Comparison of ENCODE assay signal across 8 mouse cellular contexts in the genomic region with DNA sequence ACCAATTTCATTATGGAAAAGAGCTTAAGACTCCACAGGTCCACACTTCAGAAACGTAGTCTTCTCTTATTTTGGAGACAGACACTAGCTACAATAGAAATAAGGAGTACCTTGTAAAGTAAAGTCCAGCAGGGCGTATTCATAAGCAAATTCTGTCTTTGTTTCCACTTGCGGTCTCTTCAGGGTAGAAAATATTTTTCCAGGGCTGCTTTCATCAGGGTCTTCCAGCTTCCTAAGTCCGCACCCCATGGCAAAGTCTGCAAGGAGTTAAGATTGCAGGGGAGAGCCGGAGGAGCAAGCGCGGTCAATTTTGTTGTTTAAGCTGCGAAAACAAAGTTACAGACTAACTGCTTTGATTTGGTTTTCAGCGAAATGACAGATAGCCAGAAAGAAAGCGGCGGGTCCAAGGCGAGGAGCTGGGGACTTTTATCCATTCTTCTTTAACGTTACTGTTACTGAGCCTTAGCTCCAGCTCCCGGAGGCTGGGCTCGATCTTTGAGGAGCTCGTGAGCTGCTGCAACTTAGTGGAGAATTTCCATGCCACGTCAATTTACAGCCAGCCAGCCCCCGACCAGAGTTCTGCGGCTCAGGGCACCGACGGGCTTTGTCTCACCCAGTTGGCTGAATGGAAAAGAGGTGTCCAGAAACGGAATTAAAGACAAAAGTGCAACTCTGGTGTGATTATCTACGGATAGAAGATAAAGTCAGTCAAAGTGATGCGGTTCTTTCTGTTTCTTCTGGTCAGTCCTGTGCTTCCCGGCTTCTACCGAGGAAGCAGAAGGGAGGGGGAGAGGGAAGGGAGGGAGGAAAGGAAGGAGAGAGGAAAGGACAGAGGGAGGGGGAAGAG. TPM values are rescaled to one million over a fixed set of nuclear protein-coding genes. Genes with fewer than 3 reads are reported as not detected.
DNase-seq lines count a peak whose midpoint lies in the region; ATAC-seq and TF ChIP-seq lines count a peak whose summit lies in the region.

Gene Rftn2, minus strand, starts transcription at position 772 of the 847 bp plus-strand sequence.

- no peaks in the 10 kb centered on the region; the same call in 1 of the 2 replicates for H3K4me1 ChIP-seq in cerebellum, adult 2 months (ENCODE audit: control insufficient read depth, insufficient read depth, low read length)
- no peaks in the 10 kb centered on the region for H3K4me1 ChIP-seq in forebrain, postnatal 0 days (ENCODE audit: insufficient read depth)
- peaks cover 11% of the 10 kb centered on the region for H3K4me1 ChIP-seq in hindbrain, embryonic 15.5 days (replicated peaks)
- peaks cover 26% of the 10 kb centered on the region for H3K4me1 ChIP-seq in limb, embryonic 14.5 days (ENCODE audit: control insufficient read depth, insufficient read depth, low read length)
- H3K4me1 ChIP-seq in midbrain, postnatal 0 days (ENCODE audit: insufficient read depth, low read length): no peaks in the 10 kb centered on the region

- peak within 1 kb of the TSS; percentile 48 for H3K9ac ChIP-seq in forebrain, postnatal 0 days
- H3K9ac ChIP-seq in hindbrain, embryonic 15.5 days: peak within 1 kb of the TSS; percentile 38
- peak within 1 kb of the TSS; percentile 70 for H3K9ac ChIP-seq in limb, embryonic 14.5 days (ENCODE audit: low read depth, low read length, severe bottlenecking)
- peak within 1 kb of the TSS; percentile 40 for H3K9ac ChIP-seq in midbrain, postnatal 0 days (replicated peaks; ENCODE audit: low read length, poor library complexity, severe bottlenecking)

- no peak for TF ChIP-seq CTCF in cerebellum, adult 2 months (IDR thresholded peaks at IDR 0.05; ENCODE audit: borderline replicate concordance, insufficient read depth, low read depth, low read length)
- TF ChIP-seq CTCF in forebrain, postnatal 0 days (IDR thresholded peaks at IDR 0.05; ENCODE audit: low read depth): no peak
- TF ChIP-seq CTCF in midbrain, postnatal 0 days (IDR thresholded peaks at IDR 0.05): no peak

- WGBS in cerebellum, adult 2 months: 5% methylated on average over 26 of the region's 26 CpGs
- 2% methylated on average over 26 of the region's 26 CpGs for WGBS in forebrain, postnatal 0 days
- 1% methylated on average over 26 of the region's 26 CpGs for WGBS in hindbrain, embryonic 15.5 days
- 2% methylated on average over 26 of the region's 26 CpGs for WGBS in limb, embryonic 14.5 days
- 2% methylated on average over 26 of the region's 26 CpGs for WGBS in midbrain, postnatal 0 days

- H3K27ac ChIP-seq in cerebellum, adult 2 months (ENCODE audit: insufficient read depth, low read length): no peak within 1 kb of the TSS
- peak within 1 kb of the TSS; percentile 57 for H3K27ac ChIP-seq in forebrain, postnatal 0 days (ENCODE audit: low read depth, low read length)
- H3K27ac ChIP-seq in hindbrain, embryonic 15.5 days (replicated peaks): peak within 1 kb of the TSS; percentile 61
- H3K27ac ChIP-seq in limb, embryonic 14.5 days (replicated peaks; ENCODE audit: low read depth, low read length): peak within 1 kb of the TSS; percentile 87
- H3K27ac ChIP-seq in midbrain, postnatal 0 days (ENCODE audit: low read depth, low read length): peak within 1 kb of the TSS; percentile 44

- peak in 1 of 2 experiments; percentile 34 for DNase-seq in cerebellum, adult 2 months
- no peak for DNase-seq in cerebellum, postnatal 4 days (ENCODE audit: low spot score in 2 of 2)
- no peak for DNase-seq in adrenal gland, adult 8-10 months
- peak; percentile 48 for DNase-seq in forebrain, postnatal 0 days
- DNase-seq in limb, embryonic 14.5 days (ENCODE audit: low spot score): peak; percentile 74
- peak; percentile 48 for DNase-seq in midbrain, postnatal 0 days (ENCODE audit: low spot score)
- no peak for DNase-seq in right cerebral cortex, postnatal 36 days (ENCODE audit: low spot score in 2 of 2)

- H3K4me2 ChIP-seq in forebrain, postnatal 0 days (ENCODE audit: low read depth): peak within 1 kb of the TSS; percentile 59
- peak within 1 kb of the TSS; percentile 64 for H3K4me2 ChIP-seq in hindbrain, embryonic 15.5 days
- H3K4me2 ChIP-seq in limb, embryonic 14.5 days (replicated peaks; ENCODE audit: low read depth, low read length, severe bottlenecking): peak within 1 kb of the TSS; percentile 54
- peak within 1 kb of the TSS; percentile 59 for H3K4me2 ChIP-seq in midbrain, postnatal 0 days (ENCODE audit: low read depth, low read length, poor library complexity, severe bottlenecking)

- H3K27me3 ChIP-seq in cerebellum, adult 2 months (ENCODE audit: control insufficient read depth, insufficient read depth, low read length): no peaks in the 10 kb centered on the region; the same call in 1 of the 2 replicates
- H3K27me3 ChIP-seq in forebrain, postnatal 0 days (ENCODE audit: insufficient read depth, low read length): no peaks in the 10 kb centered on the region
- no peaks in the 10 kb centered on the region for H3K27me3 ChIP-seq in hindbrain, embryonic 15.5 days
- H3K27me3 ChIP-seq in limb, embryonic 14.5 days (ENCODE audit: control insufficient read depth, insufficient read depth, low read length): no peaks in the 10 kb centered on the region
- no peaks in the 10 kb centered on the region for H3K27me3 ChIP-seq in midbrain, postnatal 0 days (ENCODE audit: insufficient read depth, low read length)

- no peak for ATAC-seq in forebrain, postnatal 0 days
- no peak for ATAC-seq in hindbrain, embryonic 15.5 days (ENCODE audit: low FRiP score, low read depth)
- peak; percentile 74 for ATAC-seq in limb, embryonic 14.5 days (ENCODE audit: low FRiP score, low read depth)
- no peak for ATAC-seq in midbrain, postnatal 0 days (ENCODE audit: low FRiP score)

- H3K36me3 ChIP-seq in forebrain, postnatal 0 days (ENCODE audit: insufficient read depth): no peaks in the 10 kb centered on the region
- H3K36me3 ChIP-seq in hindbrain, embryonic 15.5 days: no peaks in the 10 kb centered on the region
- H3K36me3 ChIP-seq in limb, embryonic 14.5 days (ENCODE audit: control insufficient read depth, insufficient read depth, low read length): no peaks in the 10 kb centered on the region
- no peaks in the 10 kb centered on the region for H3K36me3 ChIP-seq in midbrain, postnatal 0 days (ENCODE audit: insufficient read depth, low read length)

- peak within 1 kb of the TSS; percentile 39 for H3K4me3 ChIP-seq in cerebellum, adult 2 months (replicated peaks; ENCODE audit: insufficient read depth, low read depth, low read length)
- H3K4me3 ChIP-seq in forebrain, postnatal 0 days (ENCODE audit: low read depth, low read length): peak within 1 kb of the TSS; percentile 37
- H3K4me3 ChIP-seq in hindbrain, embryonic 15.5 days: peak within 1 kb of the TSS; percentile 40
- peak within 1 kb of the TSS; percentile 48 for H3K4me3 ChIP-seq in limb, embryonic 14.5 days (replicated peaks; ENCODE audit: low read length)
- peak within 1 kb of the TSS; percentile 38 for H3K4me3 ChIP-seq in midbrain, postnatal 0 days (ENCODE audit: low read depth, low read length)

- no peak for TF ChIP-seq POLR2A in cerebellum, adult 2 months (IDR thresholded peaks at IDR 0.05; ENCODE audit: borderline replicate concordance, insufficient read depth, low read length)
- TF ChIP-seq POLR2A in limb, embryonic 14.5 days (IDR thresholded peaks at IDR 0.05; ENCODE audit: borderline replicate concordance, extremely low read depth, insufficient read depth, insufficient read length): peak; percentile 19; the same call in 1 of the 2 replicates

- no peaks in the 10 kb centered on the region for H3K9me3 ChIP-seq in forebrain, postnatal 0 days (ENCODE audit: low read length)
- no peaks in the 10 kb centered on the region for H3K9me3 ChIP-seq in hindbrain, embryonic 15.5 days
- H3K9me3 ChIP-seq in limb, embryonic 14.5 days (ENCODE audit: control insufficient read depth, low read length): no peaks in the 10 kb centered on the region
- no peaks in the 10 kb centered on the region for H3K9me3 ChIP-seq in midbrain, postnatal 0 days (ENCODE audit: low read length)

RNA-seq across cellular contexts. Expression of gene Rftn2, which starts in this region (rescaled TPM):
- polyA plus RNA-seq in cerebellum, adult 2 months (2012; rRNA removed): 16.9 and 17.1 TPM in 2 replicates
- 10 to 100 TPM; 20.8 to 37.2 (median 30.9) TPM for total RNA-seq in adrenal gland, adult 8-10 months (2022)
- 10.1 and 10.9 TPM in 2 replicates for total RNA-seq in forebrain, postnatal 0 days (2014; rRNA removed)
- polyA plus RNA-seq in forebrain, postnatal 0 days (2015; fragmentation: Nextera tagmentation; extraction: Ambion mirVana): 7.9 and 12.4 TPM in 2 replicates
- 11.0 and 11.8 TPM in 2 replicates for polyA plus RNA-seq in hindbrain, embryonic 15.5 days (2015; fragmentation: Nextera tagmentation; extraction: Ambion mirVana)
- 22.9 and 24.3 TPM in 2 replicates for polyA plus RNA-seq in limb, embryonic 14.5 days (2012; rRNA removed)
- 27.0 and 29.6 TPM in 2 replicates for polyA plus RNA-seq in limb, embryonic 14.5 days (2014; fragmentation: Nextera tagmentation; extraction: Ambion mirVana)
- 10.4 and 10.9 TPM in 2 replicates for total RNA-seq in midbrain, postnatal 0 days (2014; rRNA removed)
- polyA plus RNA-seq in midbrain, postnatal 0 days (2015; fragmentation: Nextera tagmentation; extraction: Ambion mirVana): 11.4 and 12.0 TPM in 2 replicates

Comparison
In these comparisons a context has a peak if more than half of its experiments do, and no peak if none do; other contexts are left out.
1. DNase-seq: peak in forebrain, postnatal 0 days (single experiment), limb, embryonic 14.5 days (single experiment) and midbrain, postnatal 0 days (single experiment); none in cerebellum, postnatal 4 days (0 of 2), adrenal gland, adult 8-10 months (single experiment) and right cerebral cortex, postnatal 36 days (0 of 2).
2. Peak in every context shown above with its lines, with median percentiles within 50 percentile points of each other: H3K4me3 ChIP-seq, H3K4me2 ChIP-seq and H3K9ac ChIP-seq.